ENCODE assay signal across 23 mouse cellular contexts in the genomic region with DNA sequence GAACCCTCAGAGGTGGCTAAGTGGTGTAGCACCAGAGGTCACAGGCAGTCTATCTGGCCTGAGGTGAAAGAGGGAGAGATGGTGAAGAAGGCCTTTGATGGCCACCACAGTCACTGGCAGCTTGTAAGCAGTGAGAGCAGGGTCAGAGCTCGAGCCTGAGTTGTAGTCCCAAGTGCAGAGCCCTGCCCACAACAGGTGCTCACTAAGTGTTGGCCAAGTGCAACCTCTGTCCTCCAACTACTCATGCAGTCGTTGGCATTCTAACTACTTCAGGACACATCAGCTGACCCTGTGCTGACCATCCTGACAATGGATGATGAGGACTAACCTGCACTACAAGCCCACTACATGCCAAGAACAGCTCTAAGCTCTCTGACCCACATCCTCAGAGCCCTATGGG. TPM values are rescaled to one million over a fixed set of nuclear protein-coding genes. Genes with fewer than 3 reads are reported as not detected.
DNase-seq lines count a peak whose midpoint lies in the region; ATAC-seq and TF ChIP-seq lines count a peak whose summit lies in the region.
"Had no signal": no experiment of that assay in that cellular context is flagged by ENCODE, and none has a peak within 500 bp of the region (broad histone marks: within the 10 kb centered on the region; RNA-seq: fewer than 3 reads in every experiment).

No protein-coding gene starts in this region.

- H3K36me3 ChIP-seq in intestine, postnatal 0 days (ENCODE audit: control insufficient read depth, insufficient read depth), result peaks cover 51% of the 10 kb centered on the region
- peaks cover 16% of the 10 kb centered on the region for H3K36me3 ChIP-seq in intestine, embryonic 16.5 days (ENCODE audit: control insufficient read depth, insufficient read depth, low read length)
- H3K36me3 ChIP-seq in megakaryocyte, embryonic 14.5 days (replicated peaks; ENCODE audit: low read length), result peaks cover 93% of the 10 kb centered on the region
- peaks cover 37% of the 10 kb centered on the region for H3K36me3 ChIP-seq in small intestine, adult 2 months (ENCODE audit: control insufficient read depth, insufficient read depth, low read length)

- no peak overlapping the region for H3K4me3 ChIP-seq in intestine, postnatal 0 days (ENCODE audit: low read depth, low read length)
- H3K4me3 ChIP-seq in intestine, embryonic 16.5 days (ENCODE audit: low read length), result no peak overlapping the region
- peak overlapping the region; percentile 33 for H3K4me3 ChIP-seq in megakaryocyte, embryonic 14.5 days (replicated peaks)
- H3K4me3 ChIP-seq in small intestine, adult 2 months (ENCODE audit: low read depth, low read length), result no peak overlapping the region
- H3K4me3 ChIP-seq: embryonic facial prominence, embryonic 12.5 days; embryonic facial prominence, embryonic 15.5 days; gastrocnemius, adult 2 months; hindbrain, embryonic 12.5 days had no signal

- H3K4me1 ChIP-seq in intestine, postnatal 0 days (replicated peaks; ENCODE audit: control insufficient read depth, insufficient read depth, low read length), result peaks cover 7% of the 10 kb centered on the region; the same call in 1 of the 2 replicates
- H3K4me1 ChIP-seq in intestine, embryonic 16.5 days (ENCODE audit: control insufficient read depth, insufficient read depth, low read length), result peaks cover 6% of the 10 kb centered on the region
- peaks cover 85% of the 10 kb centered on the region for H3K4me1 ChIP-seq in megakaryocyte, embryonic 14.5 days
- peaks cover 14% of the 10 kb centered on the region; the same call in 1 of the 2 replicates for H3K4me1 ChIP-seq in small intestine, adult 2 months (ENCODE audit: control insufficient read depth, insufficient read depth, insufficient read length, low read length)
- H3K4me1 ChIP-seq: embryonic facial prominence, embryonic 12.5 days; hindbrain, embryonic 12.5 days had no signal

- H3K27ac ChIP-seq in intestine, postnatal 0 days (ENCODE audit: low read depth, low read length), result no peak overlapping the region
- H3K27ac ChIP-seq in intestine, embryonic 16.5 days (ENCODE audit: low read length), result no peak overlapping the region
- H3K27ac ChIP-seq in small intestine, adult 2 months (ENCODE audit: insufficient read depth, low read depth, low read length), result peak overlapping the region; percentile 33; the same call in 1 of the 2 replicates
- H3K27ac ChIP-seq: embryonic facial prominence, embryonic 12.5 days; embryonic facial prominence, embryonic 15.5 days; gastrocnemius, adult 2 months; hindbrain, embryonic 12.5 days had no signal

- no peak for TF ChIP-seq CTCF in intestine, postnatal 0 days (IDR thresholded peaks at IDR 0.05; ENCODE audit: low read depth)
- TF ChIP-seq CTCF in small intestine, adult 2 months (IDR thresholded peaks at IDR 0.05; ENCODE audit: extremely low read depth, insufficient read length, insufficient replicate concordance, low read depth, low read length), result no peak

- TF ChIP-seq POLR2A in small intestine, adult 2 months (IDR thresholded peaks at IDR 0.05; ENCODE audit: low read depth, low read length), result no peak

- peak; percentile 46; the same call in 1 of the 2 replicates for ATAC-seq in intestine, postnatal 0 days
- no peak for ATAC-seq in intestine, embryonic 16.5 days
- no peak for ATAC-seq in megakaryocyte, adult 5-6 weeks (ENCODE audit: poor library complexity, severe bottlenecking)
- ATAC-seq: activated CD4-positive, CD25-positive, alpha-beta regulatory T cell, adult 4 months; forebrain, embryonic 14.5 days; forebrain, postnatal 0 days had no signal

- WGBS in intestine, postnatal 0 days, result 33% methylated on average over 2 of the region's 2 CpGs
- 76% methylated on average over 2 of the region's 2 CpGs for WGBS in intestine, embryonic 16.5 days
- WGBS in small intestine, adult 2 months, result 23% methylated on average over 2 of the region's 2 CpGs

- no peaks in the 10 kb centered on the region for H3K9me3 ChIP-seq in intestine, postnatal 0 days (ENCODE audit: control insufficient read depth)
- H3K9me3 ChIP-seq in intestine, embryonic 16.5 days (ENCODE audit: control insufficient read depth, low read length), result no peaks in the 10 kb centered on the region
- H3K9me3 ChIP-seq in megakaryocyte, embryonic 14.5 days, result no peaks in the 10 kb centered on the region
- H3K9me3 ChIP-seq: embryonic facial prominence, embryonic 12.5 days; embryonic facial prominence, embryonic 15.5 days had no signal

- H3K9ac ChIP-seq in intestine, postnatal 0 days (ENCODE audit: low read depth, low read length), result no peak overlapping the region
- H3K9ac ChIP-seq in intestine, embryonic 16.5 days (ENCODE audit: low read depth, low read length), result no peak overlapping the region
- H3K9ac ChIP-seq: embryonic facial prominence, embryonic 12.5 days; embryonic facial prominence, embryonic 15.5 days; forebrain, postnatal 0 days; hindbrain, embryonic 12.5 days had no signal

- no peak overlapping the region for H3K4me2 ChIP-seq in intestine, postnatal 0 days (replicated peaks; ENCODE audit: low read depth)
- H3K4me2 ChIP-seq in intestine, embryonic 16.5 days (ENCODE audit: low read depth, low read length), result no peak overlapping the region
- H3K4me2 ChIP-seq: embryonic facial prominence, embryonic 12.5 days; embryonic facial prominence, embryonic 15.5 days; heart, embryonic 11.5 days; hindbrain, embryonic 12.5 days had no signal

- peak; percentile 34 to 39 for DNase-seq in kidney, postnatal 36 days
- no peak for DNase-seq in kidney, postnatal 14 days
- no peak for DNase-seq in cerebellum, postnatal 10 days
- DNase-seq: adrenal gland, postnatal 10 days; adrenal gland, postnatal 36 days; cerebellum, adult 18-20 months; cerebellum, adult 9-10 months; cerebellum, postnatal 25 days; forebrain, postnatal 0 days; gastrocnemius, adult 2 months; gastrocnemius, postnatal 14 days; heart, adult 11 months had no signal

- no peaks in the 10 kb centered on the region for H3K27me3 ChIP-seq in intestine, postnatal 0 days (replicated peaks; ENCODE audit: control insufficient read depth, insufficient read depth, low read length)
- H3K27me3 ChIP-seq in intestine, embryonic 16.5 days (replicated peaks; ENCODE audit: control insufficient read depth, insufficient read depth, low read length), result no peaks in the 10 kb centered on the region
- no peaks in the 10 kb centered on the region for H3K27me3 ChIP-seq in megakaryocyte, embryonic 14.5 days (replicated peaks)
- no peaks in the 10 kb centered on the region for H3K27me3 ChIP-seq in small intestine, adult 2 months (ENCODE audit: control insufficient read depth, insufficient read depth, low read length)
- H3K27me3 ChIP-seq: embryonic facial prominence, embryonic 12.5 days; embryonic facial prominence, embryonic 15.5 days; hindbrain, embryonic 12.5 days had no signal

RNA-seq across cellular contexts. Expression of gene Vps13d, which starts 7.2 kb away (rescaled TPM):
- 14.8 and 18.2 TPM in 2 replicates for polyA plus RNA-seq in intestine, postnatal 0 days (2015; fragmentation: Nextera tagmentation; extraction: Ambion mirVana)
- polyA plus RNA-seq in intestine, embryonic 16.5 days (2015; fragmentation: Nextera tagmentation; extraction: Ambion mirVana), result 10.0 and 11.4 TPM in 2 replicates
- polyA plus RNA-seq in megakaryocyte, embryonic 14.5 days (2012; ENCODE audit: insufficient read depth, low replicate concordance), result 1.7 and 20.6 TPM in 2 replicates
- 22.2 and 24.0 TPM in 2 replicates for total RNA-seq in megakaryocyte, adult 5-6 weeks (2015)
- 40.0 and 59.4 TPM in 2 replicates for total RNA-seq in megakaryocyte, adult 5-6 weeks (2017)
- 5.0 and 11.9 TPM in 2 replicates for polyA plus RNA-seq in small intestine, adult 2 months (2012; rRNA removed)

RNA-seq across cellular contexts. Expression of gene Tnfrsf1b, which starts 59.1 kb away (rescaled TPM):
- 2.8 and 2.9 TPM in 2 replicates for polyA plus RNA-seq in intestine, postnatal 0 days (2015; fragmentation: Nextera tagmentation; extraction: Ambion mirVana)
- 6.0 and 6.3 TPM in 2 replicates for polyA plus RNA-seq in intestine, embryonic 16.5 days (2015; fragmentation: Nextera tagmentation; extraction: Ambion mirVana)
- 2.3 and 9.7 TPM in 2 replicates for polyA plus RNA-seq in megakaryocyte, embryonic 14.5 days (2012; ENCODE audit: insufficient read depth, low replicate concordance)
- 107 and 112 TPM in 2 replicates for total RNA-seq in megakaryocyte, adult 5-6 weeks (2015)
- 113 and 122 TPM in 2 replicates for total RNA-seq in megakaryocyte, adult 5-6 weeks (2017)
- 13.5 and 14.2 TPM in 2 replicates for polyA plus RNA-seq in small intestine, adult 2 months (2012; rRNA removed)

Comparison
In these comparisons a context has a peak if more than half of its experiments do, and no peak if none do; other contexts are left out.
1. DNase-seq: peak in kidney, postnatal 36 days (2 of 2); none in kidney, postnatal 14 days (single experiment) and cerebellum, postnatal 10 days (0 of 2).